Mouse (Mus musculus): ENCODE measurements around the gene Hormad2. TPM values are rescaled to one million over a fixed set of nuclear protein-coding genes. Genes with fewer than 3 reads are reported as not detected.

Gene Hormad2
- total and polyA plus RNA-seq, 3 experiments = not detected

- dilution Hi-C loops (cut with MboI; ENCODE audit: extremely low pct_ligation_motif_present, extremely low pct_unique_long_range_greater_than_20kb, low sequenced_read_pairs) = no loop called here
- Histone ChIP-seq H3K4me3 (replicated peaks in 1 of 3; ENCODE audit: low read depth in 2 of 3, low read length in 2 of 3, poor library complexity in 1 of 3) (no peak overlapping the region), H3K27ac (ENCODE audit: insufficient read depth, low read depth) (no peak overlapping the region), H3K4me1 (ENCODE audit: control insufficient read depth in 1 of 2, insufficient read depth in 2 of 2) (peaks cover 33 to 53% of the 10 kb centered on the region in 2 experiments), H3K27me3 (replicated peaks) (no peaks in the 10 kb centered on the region), H3K79me2 (replicated peaks; ENCODE audit: control insufficient read depth, extremely low read depth, insufficient read depth, poor library complexity, severe bottlenecking) (no peaks in the 10 kb centered on the region), H3K4me2 (ENCODE audit: insufficient read depth, low read depth, poor library complexity, severe bottlenecking) (no peak overlapping the region), H3K9ac (ENCODE audit: insufficient read depth, low read depth) (no peak overlapping the region), H3K9me3 (replicated peaks; ENCODE audit: low read length) (no peaks in the 10 kb centered on the region), H3K36me3 (replicated peaks in 1 of 2; ENCODE audit: control insufficient read depth in 1 of 2, insufficient read depth in 1 of 2, low read length in 1 of 2) (no peaks in the 10 kb centered on the region)
- TF ChIP-seq E2F4 (IDR thresholded peaks at IDR 0.05; ENCODE audit: insufficient replicate concordance, low read depth, low read length) = no peak
- TF ChIP-seq ZMIZ1 (IDR thresholded peaks at IDR 0.05; ENCODE audit: low read depth, low read length) = no peak
- TF ChIP-seq USF2 (conservative IDR thresholded peaks at IDR 0.05; ENCODE audit: low read depth, low read length) = no peak
- no peak for TF ChIP-seq CHD1 (IDR thresholded peaks at IDR 0.05; ENCODE audit: low read depth, low read length)
- no peak for TF ChIP-seq MXI1 (IDR thresholded peaks at IDR 0.05; ENCODE audit: low read depth, low read length)
- no peak for TF ChIP-seq ZC3H11A (IDR thresholded peaks at IDR 0.05; ENCODE audit: low read depth, low read length)
- TF ChIP-seq SIN3A (IDR thresholded peaks at IDR 0.05; ENCODE audit: low read length) = no peak
- no peak for TF ChIP-seq ZKSCAN1 (IDR thresholded peaks at IDR 0.05; ENCODE audit: borderline replicate concordance, low read depth, low read length)
- no peak for TF ChIP-seq POLR2AphosphoS2 (IDR thresholded peaks at IDR 0.05; ENCODE audit: low read depth, low read length)
- no peak for TF ChIP-seq HCFC1 (IDR thresholded peaks at IDR 0.05; ENCODE audit: low read depth, low read length)
- TF ChIP-seq EP300 (IDR thresholded peaks at IDR 0.05; ENCODE audit: low read length) = no peak
- TF ChIP-seq CHD2 (IDR thresholded peaks at IDR 0.05; ENCODE audit: low read length) = no peak
- TF ChIP-seq TBP (conservative IDR thresholded peaks at IDR 0.05; ENCODE audit: low read depth, low read length) = no peak
- TF ChIP-seq TCF12 (IDR thresholded peaks at IDR 0.05; ENCODE audit: low read depth, low read length) = no peak
- no peak for TF ChIP-seq JUND (conservative IDR thresholded peaks at IDR 0.05; ENCODE audit: low read depth, low read length)
- TF ChIP-seq RCOR1 (conservative IDR thresholded peaks at IDR 0.05; ENCODE audit: low read depth, low read length) = no peak
- in situ Hi-C loops (cut with MboI; ENCODE audit: low pct_ligation_motif_present, low pct_unique_long_range_greater_than_20kb, low sequenced_read_pairs) = no loop called here
- no peak for DNase-seq (ENCODE audit: extremely low read depth)
Observed at GRCm38 (mm10) chr11:4312180-4312579, 128.7 kb downstream of the Hormad2 start.

DNA sequence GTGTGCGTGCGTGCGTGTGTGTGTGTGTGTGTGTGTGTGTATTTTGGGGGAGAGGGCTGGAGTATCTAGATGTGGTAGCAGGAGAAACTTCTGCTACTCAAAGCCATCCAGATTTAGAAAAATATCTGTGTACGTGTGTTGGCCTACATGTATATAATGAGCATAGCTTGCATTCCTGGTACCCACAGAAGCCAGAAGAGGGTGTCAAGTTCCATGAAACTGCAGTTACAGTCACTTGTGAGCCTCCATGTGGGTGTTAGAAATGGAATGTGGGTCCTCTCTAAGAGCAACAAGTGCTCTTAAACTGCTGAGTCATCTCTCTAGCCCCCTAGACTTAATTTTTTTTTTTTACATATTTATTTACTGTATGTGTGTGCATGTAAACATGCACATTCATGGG is 130.6 kb downstream of the Hormad2 start:
- H3K4me3 ChIP-seq (replicated peaks in 1 of 3; ENCODE audit: low read depth in 2 of 3, low read length in 2 of 3, poor library complexity in 1 of 3) = no peak overlapping the region
- H3K9me3 ChIP-seq (replicated peaks; ENCODE audit: low read length) = no peaks in the 10 kb centered on the region
- peak; percentile 23 for TF ChIP-seq RAD21 (IDR thresholded peaks at IDR 0.05; ENCODE audit: low read depth, low read length)
- peak in 1 of 2 experiments; percentile 36; a peak in 2 of 4 replicates for TF ChIP-seq CTCF (conservative IDR thresholded peaks at IDR 0.05 in 1 of 2, IDR thresholded peaks at IDR 0.05 in 1 of 2; ENCODE audit: low read depth in 2 of 2, low read length in 2 of 2)
- TF ChIP-seq MYC (IDR thresholded peaks at IDR 0.05; ENCODE audit: low read depth, low read length) = no peak
- TF ChIP-seq SIN3A (IDR thresholded peaks at IDR 0.05; ENCODE audit: low read length) = no peak
- TF ChIP-seq GABPA (IDR thresholded peaks at IDR 0.05; ENCODE audit: insufficient replicate concordance, low read depth, low read length) = no peak
- DNase-seq (ENCODE audit: extremely low read depth) = no peak
- no peak overlapping the region for H3K27ac ChIP-seq (ENCODE audit: insufficient read depth, low read depth)
- in situ Hi-C loops (cut with MboI; ENCODE audit: low pct_ligation_motif_present, low pct_unique_long_range_greater_than_20kb, low sequenced_read_pairs) (no loop called here), dilution Hi-C loops (cut with MboI; ENCODE audit: extremely low pct_ligation_motif_present, extremely low pct_unique_long_range_greater_than_20kb, low sequenced_read_pairs) (no loop called here)
- no peak overlapping the region for H3K9ac ChIP-seq (ENCODE audit: insufficient read depth, low read depth)
- H3K4me2 ChIP-seq (ENCODE audit: insufficient read depth, low read depth, poor library complexity, severe bottlenecking) = no peak overlapping the region
- no peaks in the 10 kb centered on the region for H3K79me2 ChIP-seq (replicated peaks; ENCODE audit: control insufficient read depth, extremely low read depth, insufficient read depth, poor library complexity, severe bottlenecking)
- H3K4me1 ChIP-seq (ENCODE audit: control insufficient read depth in 1 of 2, insufficient read depth in 2 of 2) = peaks cover 33 to 53% of the 10 kb centered on the region in 2 experiments
- no peaks in the 10 kb centered on the region for H3K36me3 ChIP-seq (replicated peaks in 1 of 2; ENCODE audit: control insufficient read depth in 1 of 2, insufficient read depth in 1 of 2, low read length in 1 of 2)
- no peaks in the 10 kb centered on the region for H3K27me3 ChIP-seq (replicated peaks)

Data from CH12.LX (cell line).